Mouse (Mus musculus): Measurements from ENCODE around the gene 4930523C07Rik. TPM values are rescaled to one million over a fixed set of nuclear protein-coding genes. Genes with fewer than 3 reads are reported as not detected.
A peak's percentile ranks its signal among the peaks of the same experiment; 100 is the strongest.

Gene 4930523C07Rik
- total RNA-seq (2014; rRNA removed) (1.6 and 2.1 TPM in 2 replicates), polyA plus RNA-seq (2015; fragmentation: Nextera tagmentation; extraction: Ambion mirVana) (2.8 and 3.6 TPM in 2 replicates)

DNA sequence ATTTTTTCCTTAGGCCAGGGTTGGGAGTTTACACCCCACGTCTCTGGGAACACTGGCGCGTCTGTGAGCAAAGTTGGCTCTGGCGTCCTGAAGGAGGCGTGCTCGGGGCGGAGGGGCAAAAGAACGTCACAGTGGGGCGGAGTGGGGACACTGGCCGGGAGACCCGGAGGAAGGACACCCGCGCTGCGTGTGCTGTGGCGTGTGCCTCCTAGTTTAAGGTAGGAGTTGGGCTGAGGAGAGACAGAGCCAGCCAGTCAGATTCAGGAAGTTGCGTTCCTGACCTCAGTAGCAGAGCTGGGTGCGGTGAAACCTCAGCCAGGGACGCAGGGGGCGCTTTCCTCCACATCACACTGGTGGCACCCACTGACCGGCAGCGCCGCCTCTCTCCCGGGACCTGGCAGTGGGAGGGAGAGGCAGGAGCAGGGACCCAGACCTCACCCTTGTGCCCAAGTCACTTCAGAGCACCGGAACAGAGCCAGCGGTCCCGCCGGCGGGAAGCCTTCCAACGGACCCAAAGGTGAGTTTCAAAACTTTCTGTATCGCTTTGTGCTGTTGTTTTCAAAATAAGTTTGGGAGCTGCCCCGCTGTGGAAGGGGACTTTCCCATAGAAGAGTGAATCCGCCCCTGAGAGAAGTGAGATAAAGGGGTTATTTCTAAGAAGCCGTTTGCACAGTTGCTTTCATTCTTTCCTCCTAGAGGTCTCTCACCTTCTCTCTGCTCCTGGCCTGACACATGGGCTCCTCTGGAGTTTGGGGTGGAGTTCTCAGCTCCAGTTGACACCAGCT lies at the start of gene 4930523C07Rik:
TSS of gene 4930523C07Rik (plus strand) at position 146 of the 785 bp plus-strand sequence.
- peak within 1 kb of the TSS; percentile 42 for H3K4me3 ChIP-seq (ENCODE audit: low read length)
- H3K9ac ChIP-seq (replicated peaks; ENCODE audit: low read length), result peak within 1 kb of the TSS; percentile 28; the same call in 1 of the 2 replicates
- peaks cover 7% of the 10 kb centered on the region; the same call in 1 of the 2 replicates for H3K4me1 ChIP-seq (ENCODE audit: insufficient read depth, low read length)
- no peaks in the 10 kb centered on the region for H3K9me3 ChIP-seq (ENCODE audit: low read length)
- 0 out of 2 replicates have a peak within 1 kb of the TSS, but pooled peaks have one; percentile 7 for H3K27ac ChIP-seq
- peak; percentile 54 for TF ChIP-seq CTCF (IDR thresholded peaks at IDR 0.05; ENCODE audit: low read depth)
- H3K27me3 ChIP-seq (ENCODE audit: insufficient read depth, low read length), result no peaks in the 10 kb centered on the region
- H3K36me3 ChIP-seq (ENCODE audit: insufficient read depth, low read length), result no peaks in the 10 kb centered on the region
- peak; percentile 22 for DNase-seq (ENCODE audit: low spot score)
- ATAC-seq, result peak; percentile 59; the same call in 1 of the 2 replicates
- 5% methylated on average over 33 of the region's 33 CpGs for WGBS
- peak within 1 kb of the TSS; percentile 64 for H3K4me2 ChIP-seq (ENCODE audit: low read depth, low read length)

DNA sequence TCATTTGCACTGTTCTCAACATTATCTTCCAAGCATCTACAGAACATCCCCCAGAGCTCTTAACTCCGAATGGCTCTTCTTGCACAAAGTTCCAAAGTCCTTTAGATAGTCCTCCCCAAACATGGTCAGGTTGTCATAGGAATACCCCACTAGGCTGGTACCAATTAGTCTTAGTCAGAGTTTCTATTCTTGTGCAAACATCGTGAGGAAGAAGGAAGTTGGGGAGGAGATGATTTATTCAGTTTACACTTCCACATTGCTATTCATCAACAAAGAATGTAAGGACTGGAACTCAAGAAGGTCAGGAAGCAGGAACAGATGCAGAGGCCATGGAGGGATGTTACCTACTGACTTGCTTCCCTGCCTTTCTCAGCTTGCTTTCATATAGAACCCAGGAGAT lies 46.9 kb upstream of the 4930523C07Rik start:
- Histone ChIP-seq H3K9ac (replicated peaks; ENCODE audit: low read length) (no peak overlapping the region), H3K4me1 (ENCODE audit: insufficient read depth, low read length) (no peaks in the 10 kb centered on the region), H3K27me3 (ENCODE audit: insufficient read depth, low read length) (no peaks in the 10 kb centered on the region), H3K4me3 (ENCODE audit: low read length) (no peak overlapping the region), H3K36me3 (ENCODE audit: insufficient read depth, low read length) (no peaks in the 10 kb centered on the region), H3K9me3 (ENCODE audit: low read length) (no peaks in the 10 kb centered on the region), H3K27ac (no peak overlapping the region), H3K4me2 (ENCODE audit: low read depth, low read length) (no peak overlapping the region)
- DNase-seq (ENCODE audit: low spot score) (no peak), ATAC-seq (no peak)
- 63% methylated on average over 2 of the region's 2 CpGs for WGBS
- no peak for TF ChIP-seq CTCF (IDR thresholded peaks at IDR 0.05; ENCODE audit: low read depth)

- 86% methylated on average over 1 of the region's 1 CpGs for whole genome bisulfite sequencing
- no peaks in the 10 kb centered on the region for H3K4me1 ChIP-seq (ENCODE audit: insufficient read depth, low read length)
- H3K27ac ChIP-seq, result no peak overlapping the region
- no peak for TF ChIP-seq CTCF (IDR thresholded peaks at IDR 0.05; ENCODE audit: low read depth)
- no peak overlapping the region for H3K4me3 ChIP-seq (ENCODE audit: low read length)
- no peaks in the 10 kb centered on the region for H3K27me3 ChIP-seq (ENCODE audit: insufficient read depth, low read length)
- H3K36me3 ChIP-seq (ENCODE audit: insufficient read depth, low read length), result no peaks in the 10 kb centered on the region
- H3K9me3 ChIP-seq (ENCODE audit: low read length), result no peaks in the 10 kb centered on the region
- no peak overlapping the region for H3K4me2 ChIP-seq (ENCODE audit: low read depth, low read length)
- H3K9ac ChIP-seq (replicated peaks; ENCODE audit: low read length), result no peak overlapping the region
- no peak for ATAC-seq
- no peak for DNase-seq (ENCODE audit: low spot score)
These were observed 45.8 kb upstream of the 4930523C07Rik start for GRCm38 (mm10) chr1:159998349-159998748.

DNA sequence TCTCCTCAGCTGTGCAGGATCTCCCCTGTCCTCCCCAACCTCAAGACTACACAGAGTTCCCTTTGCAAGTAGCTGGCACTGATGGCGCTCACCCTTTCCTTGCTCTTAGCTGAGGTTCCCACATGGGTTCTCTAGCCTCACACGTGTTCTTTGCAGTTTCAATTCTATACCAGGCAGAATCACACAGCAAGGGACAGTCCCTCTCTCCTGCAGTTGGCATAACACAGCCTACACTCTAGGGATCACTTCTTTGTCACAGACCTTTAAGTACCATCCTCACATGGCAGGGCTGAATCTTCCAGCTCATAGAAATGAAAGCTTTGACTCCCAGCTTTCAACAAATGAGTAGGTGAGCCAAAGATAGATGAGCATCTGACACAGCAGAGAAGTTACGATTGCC lies 45.0 kb upstream of the 4930523C07Rik start:
- Histone ChIP-seq H3K4me3 (ENCODE audit: low read length) (no peak overlapping the region), H3K4me1 (ENCODE audit: insufficient read depth, low read length) (no peaks in the 10 kb centered on the region), H3K36me3 (ENCODE audit: insufficient read depth, low read length) (no peaks in the 10 kb centered on the region), H3K27ac (no peak overlapping the region), H3K9ac (replicated peaks; ENCODE audit: low read length) (no peak overlapping the region), H3K9me3 (ENCODE audit: low read length) (no peaks in the 10 kb centered on the region), H3K4me2 (ENCODE audit: low read depth, low read length) (no peak overlapping the region), H3K27me3 (ENCODE audit: insufficient read depth, low read length) (no peaks in the 10 kb centered on the region)
- ATAC-seq, result no peak
- no peak for DNase-seq (ENCODE audit: low spot score)
- TF ChIP-seq CTCF (IDR thresholded peaks at IDR 0.05; ENCODE audit: low read depth), result no peak
- 82% methylated on average over 3 of the region's 3 CpGs for WGBS

DNA sequence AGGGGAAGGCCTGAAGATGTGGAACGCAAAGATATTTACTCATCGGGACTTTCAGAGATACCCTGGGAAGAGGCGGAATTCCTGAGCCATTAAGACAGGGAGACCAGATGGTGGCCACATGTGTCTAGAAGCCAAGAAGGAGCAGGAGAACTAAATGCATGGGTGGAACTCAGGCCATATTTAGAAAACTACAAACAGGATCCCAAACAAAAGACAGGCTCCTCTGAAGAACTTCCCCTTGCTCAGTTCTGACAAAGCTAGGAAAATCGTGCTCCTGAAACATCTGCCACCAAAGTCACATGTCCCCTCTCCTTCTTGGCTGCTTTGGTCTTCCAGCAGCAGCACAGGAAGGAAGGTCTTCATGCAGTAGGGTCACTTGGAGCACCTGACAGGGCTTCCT lies 38.9 kb upstream of the 4930523C07Rik start:
- no peaks in the 10 kb centered on the region for H3K27me3 ChIP-seq (ENCODE audit: insufficient read depth, low read length)
- H3K4me1 ChIP-seq (ENCODE audit: insufficient read depth, low read length), result no peaks in the 10 kb centered on the region
- TF ChIP-seq CTCF (IDR thresholded peaks at IDR 0.05; ENCODE audit: low read depth), result no peak
- no peak overlapping the region for H3K4me3 ChIP-seq (ENCODE audit: low read length)
- H3K27ac ChIP-seq, result no peak overlapping the region
- H3K36me3 ChIP-seq (ENCODE audit: insufficient read depth, low read length), result no peaks in the 10 kb centered on the region
- H3K4me2 ChIP-seq (ENCODE audit: low read depth, low read length), result no peak overlapping the region
- H3K9ac ChIP-seq (replicated peaks; ENCODE audit: low read length), result no peak overlapping the region
- ATAC-seq, result no peak
- 86% methylated on average over 4 of the region's 4 CpGs for WGBS
- H3K9me3 ChIP-seq (ENCODE audit: low read length), result no peaks in the 10 kb centered on the region
- DNase-seq (ENCODE audit: low spot score), result no peak

DNA sequence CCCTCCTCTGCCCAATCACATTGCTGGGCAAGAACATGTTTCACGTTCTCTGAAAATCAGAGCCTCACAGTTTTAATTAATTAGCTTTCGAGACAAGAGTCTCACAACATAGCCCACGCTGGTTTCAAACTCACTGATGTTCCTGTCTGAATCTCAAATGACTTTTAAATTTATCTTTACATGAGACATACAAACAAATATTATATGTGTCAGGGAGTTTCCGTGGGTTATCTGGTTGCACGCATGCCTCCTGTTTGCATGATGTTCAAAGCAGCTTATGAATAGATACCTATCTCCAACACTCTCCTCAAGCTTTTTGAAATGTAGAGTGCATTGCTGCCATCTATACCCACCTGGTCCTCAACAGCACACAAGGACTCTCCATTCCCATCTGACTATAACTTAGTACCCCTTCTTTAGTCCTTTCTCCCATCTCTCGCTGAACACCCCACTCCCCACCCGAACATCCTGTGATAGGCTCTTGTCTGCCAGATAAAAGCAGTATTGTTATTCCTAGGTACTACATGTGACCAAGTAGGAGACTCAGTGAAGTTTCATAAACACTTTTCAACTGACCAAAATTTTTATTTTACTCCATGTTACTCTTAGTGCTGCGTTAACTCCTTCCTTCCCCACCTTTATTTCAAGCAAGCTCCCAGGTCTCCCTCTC lies 37.1 kb upstream of the 4930523C07Rik start:
- WGBS, result 87% methylated on average over 8 of the region's 8 CpGs
- Histone ChIP-seq H3K9me3 (ENCODE audit: low read length) (no peaks in the 10 kb centered on the region), H3K4me1 (ENCODE audit: insufficient read depth, low read length) (no peaks in the 10 kb centered on the region), H3K9ac (replicated peaks; ENCODE audit: low read length) (no peak overlapping the region), H3K4me2 (ENCODE audit: low read depth, low read length) (no peak overlapping the region), H3K27ac (no peak overlapping the region), H3K36me3 (ENCODE audit: insufficient read depth, low read length) (no peaks in the 10 kb centered on the region), H3K4me3 (ENCODE audit: low read length) (no peak overlapping the region), H3K27me3 (ENCODE audit: insufficient read depth, low read length) (no peaks in the 10 kb centered on the region)
- TF ChIP-seq CTCF (IDR thresholded peaks at IDR 0.05; ENCODE audit: low read depth), result no peak
- DNase-seq (ENCODE audit: low spot score), result no peak
- ATAC-seq, result no peak

Measured in hindbrain, postnatal 0 days (tissue).